Mouse (Mus musculus) limb, embryonic 13.5 days (tissue): ENCODE data around the gene Ucn3. TPM values are rescaled to one million over a fixed set of nuclear protein-coding genes. Genes with fewer than 3 reads are reported as not detected.

Source experiments
- microRNA-seq: library from miRNA; unstranded; fragments of <30 nt; microRNA quantifications from one replicate; pipeline ENCODE4, GENCODE M21; 2016
- polyA plus RNA-seq: library from polyadenylated mRNA; unstranded; fragments of >200 nt; fragmentation: Nextera tagmentation; extraction: Ambion mirVana; gene quantifications from 2 replicates; pipeline ENCODE4 v1.2.1, GENCODE M21; 2015

Ucn3 gene
- polyA plus RNA-seq, 1 experiment from 2014 or later, result 0.13 TPM

Small RNA genes lying within 50 kb of the gene (microRNA-seq; reads per million reads assigned to microRNA genes)
- not detected for gene Gm22460

Other genes with a start within 250 kb of the Ucn3 start
- 0.65 and 1.1 TPM in 2 replicates for gene Calml3, start 141.0 kb downstream of the Ucn3 start, polyA plus RNA-seq
- gene Calm4, start 107.6 kb downstream of the Ucn3 start, polyA plus RNA-seq, result 0.64 TPM in 1 of 2 replicates, not detected in the other
- gene Calm5, start 91.2 kb downstream of the Ucn3 start, polyA plus RNA-seq, result not detected in 2 replicates
- 144 and 162 TPM in 2 replicates for gene Net1, start 27.1 kb downstream of the Ucn3 start, polyA plus RNA-seq
- not detected in 2 replicates for gene Tubal3, start 27.1 kb downstream of the Ucn3 start, polyA plus RNA-seq
- gene Akr1c14, start 103.7 kb upstream of the Ucn3 start, polyA plus RNA-seq, result 1.5 and 1.6 TPM in 2 replicates
- not detected in 2 replicates for gene Akr1c18, start 205.3 kb upstream of the Ucn3 start, polyA plus RNA-seq
- gene Akr1c13, start 245.8 kb upstream of the Ucn3 start, polyA plus RNA-seq, result 1.1 and 2.0 TPM in 2 replicates